Mouse (Mus musculus) E14TG2a.4 (cell line): ENCODE results near the gene Bcar1.

ENCODE experiments used
- CTCF ChIP-seq: conservative IDR thresholded peaks from 2 replicates; pipeline ENCODE4 v1.5.1; 2014; ENCODE audit warnings: low read length
- NANOG ChIP-seq: IDR thresholded peaks from 2 replicates; pipeline ENCODE4 v1.6.1; 2014; ENCODE audit warnings: borderline replicate concordance, low read length, mixed read lengths

- TF ChIP-seq CTCF = no peak
- no peak for TF ChIP-seq NANOG
Measured at GRCm38 (mm10) chr8:111769764-111770428, 26.3 kb upstream of the Bcar1 start.
